Mouse (Mus musculus) kidney, postnatal 14 days (tissue): ENCODE data around the gene Cd84.

Experiments used
- DNase-seq: peaks from one replicate; pipeline ENCODE4 v3.0.0; 2022; ENCODE audit warnings: mixed read lengths

Gene Cd84

DNA sequence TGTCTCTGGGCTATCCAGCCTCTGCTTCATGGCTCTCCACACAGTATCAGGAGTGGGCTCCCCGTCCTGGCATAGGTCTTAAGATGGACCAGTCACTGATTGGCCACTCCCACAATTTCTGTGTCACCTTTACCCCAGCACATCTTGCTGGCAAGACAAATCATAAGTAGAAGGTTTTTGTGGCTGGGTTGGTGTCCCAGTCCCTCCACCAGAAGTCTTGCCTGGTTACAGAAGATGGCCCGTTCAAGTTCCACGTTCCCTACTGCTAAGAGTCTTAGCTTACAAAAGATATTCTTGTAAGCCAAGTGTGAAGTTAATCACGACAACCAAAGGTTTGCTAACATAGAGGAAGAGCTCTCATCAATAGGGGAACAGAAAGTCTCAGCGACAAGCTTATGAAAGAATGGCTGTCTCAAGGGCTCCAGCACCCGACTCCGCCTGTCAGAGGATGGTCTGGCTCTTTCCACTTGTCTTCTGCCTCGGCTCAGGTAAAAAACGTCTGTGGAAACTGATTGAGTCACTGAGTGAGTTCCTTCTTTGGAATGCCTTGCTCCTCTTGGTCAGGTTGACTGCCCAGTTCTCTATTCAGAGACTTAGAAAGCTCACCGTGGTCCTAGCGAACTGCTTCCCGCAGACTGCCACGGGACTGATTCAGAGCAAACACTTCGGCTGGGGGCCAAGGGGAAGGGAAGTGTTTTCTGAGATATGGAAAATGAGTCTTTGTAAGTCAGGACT lies 78.0 kb downstream of the Cd84 start, which contains the start of gene Slamf6:
Gene Slamf6, plus strand, starts transcription at position 211 of the 735 bp plus-strand sequence.
- no peak for DNase-seq

DNA sequence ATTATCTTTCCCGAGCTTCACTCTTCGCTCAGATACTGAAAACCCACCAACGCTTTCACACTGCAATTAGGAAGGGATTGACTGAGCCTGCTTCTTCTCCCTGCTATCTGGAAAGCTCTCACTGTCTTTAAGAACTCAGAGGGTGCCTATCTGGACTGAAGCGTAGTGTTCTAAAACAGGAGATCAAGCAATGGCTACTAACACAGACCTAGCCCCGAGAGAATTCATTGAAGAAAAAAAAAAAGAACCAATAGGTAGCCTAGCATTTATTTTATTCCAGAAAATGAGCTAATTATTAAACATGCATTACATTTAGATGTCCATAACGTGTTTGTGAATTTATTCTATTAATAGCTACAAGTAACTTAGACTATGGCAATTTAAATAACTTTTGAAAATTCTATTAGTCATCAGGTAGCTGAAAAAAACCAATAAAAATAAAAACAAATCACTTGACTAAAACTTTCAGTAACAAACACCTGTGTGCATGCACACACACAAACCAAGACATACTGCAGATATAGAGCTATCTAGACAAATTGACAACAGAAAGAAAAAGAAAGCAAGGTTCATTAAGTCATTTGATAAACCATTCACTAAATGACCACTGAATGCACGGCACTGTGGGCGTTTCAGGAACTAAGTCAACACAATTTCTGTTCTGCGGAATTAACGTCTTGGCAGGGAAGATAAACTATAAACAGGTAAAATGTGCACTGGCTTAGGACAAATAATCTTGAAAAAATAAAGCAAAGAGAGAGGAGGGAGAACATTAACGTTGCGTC lies 78.8 kb downstream of the Cd84 start:
- no peak for DNase-seq

DNA sequence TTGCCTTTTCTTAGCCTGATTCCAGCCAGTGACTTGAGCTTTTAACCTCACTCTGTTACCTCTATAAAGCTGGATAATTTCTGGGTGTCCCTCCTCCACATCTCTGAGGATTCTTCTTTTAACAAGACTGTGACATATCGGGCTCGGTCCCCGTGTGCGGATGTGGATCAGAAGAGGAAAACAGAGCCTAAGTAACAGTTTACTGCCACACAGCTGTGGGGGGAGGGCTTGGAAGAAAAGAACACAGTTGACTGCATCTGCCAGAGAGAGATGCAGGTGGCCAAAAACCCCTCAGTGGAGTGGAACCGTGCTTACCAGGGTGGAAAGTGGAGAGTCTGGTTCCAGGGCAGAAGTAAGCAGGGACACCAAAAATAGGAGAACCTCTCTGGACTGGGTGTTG lies 79.7 kb downstream of the Cd84 start:
- DNase-seq: no peak

DNA sequence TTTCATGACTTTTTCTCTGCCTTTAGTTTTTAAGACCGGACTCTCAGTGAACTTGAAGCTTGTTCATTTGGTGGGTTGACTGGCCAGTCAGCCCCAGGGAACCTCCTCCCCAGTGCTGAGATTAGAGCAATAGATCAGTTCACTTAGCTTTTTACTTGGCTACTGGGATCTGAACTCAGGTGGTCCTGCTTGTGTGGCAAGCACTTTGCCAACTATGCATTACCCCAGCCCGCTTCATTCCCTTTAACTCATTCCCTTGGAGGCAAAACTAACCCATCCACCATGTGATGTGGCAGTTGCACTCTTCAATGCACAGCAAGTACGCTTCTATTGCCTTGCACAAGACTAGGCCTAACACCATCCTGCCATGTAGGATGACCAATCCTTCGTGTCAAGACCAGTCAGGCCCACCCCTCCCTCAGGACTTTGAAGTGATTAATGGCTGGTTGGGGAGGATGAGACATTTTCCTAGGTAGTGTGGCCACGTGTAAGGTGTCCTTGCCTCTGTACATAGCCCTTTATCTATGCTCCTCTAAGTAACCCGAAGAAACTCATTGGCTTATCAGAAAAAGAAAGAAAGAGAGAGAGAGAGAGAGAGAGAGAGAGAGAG lies 80.5 kb downstream of the Cd84 start:
- no peak for DNase-seq

DNA sequence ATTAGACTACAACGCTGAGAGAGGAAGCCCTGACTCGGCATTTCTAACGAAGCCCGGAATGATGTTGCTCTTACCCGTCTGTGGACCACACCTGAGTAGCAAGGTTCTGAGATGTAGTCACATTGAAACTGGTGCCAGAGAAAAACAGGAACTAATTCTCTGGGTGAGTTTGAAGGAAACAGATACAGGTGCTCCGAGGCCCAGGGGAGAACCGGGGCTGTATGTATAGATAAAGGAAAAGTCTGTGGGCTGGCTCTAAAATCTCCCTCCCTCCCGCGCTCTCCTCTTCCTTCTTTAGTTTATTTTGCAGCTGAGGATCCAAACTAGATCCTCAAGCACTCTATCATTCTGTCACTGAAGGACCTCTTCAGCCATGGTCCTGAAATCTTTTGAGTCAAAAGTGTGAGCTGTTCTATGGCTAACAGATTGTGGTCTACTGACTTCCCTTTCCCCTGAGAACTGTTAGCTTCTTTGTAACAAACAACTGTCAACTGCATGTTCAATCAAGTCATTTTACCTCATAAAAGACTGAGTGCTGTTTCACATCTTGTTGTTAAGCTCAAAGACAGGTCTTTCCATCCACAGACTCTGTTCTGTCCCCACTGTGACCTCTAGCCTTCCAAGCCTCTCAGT lies 81.6 kb downstream of the Cd84 start:
- DNase-seq: no peak

DNA sequence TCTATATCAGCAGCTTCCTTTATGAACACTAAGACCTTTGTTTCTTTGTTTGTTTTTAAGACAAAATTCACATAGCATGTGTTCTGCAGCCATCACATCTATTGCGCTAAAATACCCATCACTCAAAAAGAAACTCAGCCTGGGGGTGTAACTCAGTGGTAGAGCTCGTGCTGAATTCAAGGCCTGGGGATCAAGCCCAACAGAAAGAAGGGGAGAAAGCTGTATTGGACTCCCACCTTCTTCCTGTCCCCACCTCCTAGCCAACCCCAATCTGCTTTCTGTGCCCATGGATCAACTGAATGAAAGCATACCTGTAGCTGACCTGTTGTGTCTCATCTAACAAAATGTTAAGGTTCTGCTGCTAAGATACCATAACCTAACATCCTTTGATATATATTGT lies 82.1 kb downstream of the Cd84 start:
- DNase-seq: no peak

DNA sequence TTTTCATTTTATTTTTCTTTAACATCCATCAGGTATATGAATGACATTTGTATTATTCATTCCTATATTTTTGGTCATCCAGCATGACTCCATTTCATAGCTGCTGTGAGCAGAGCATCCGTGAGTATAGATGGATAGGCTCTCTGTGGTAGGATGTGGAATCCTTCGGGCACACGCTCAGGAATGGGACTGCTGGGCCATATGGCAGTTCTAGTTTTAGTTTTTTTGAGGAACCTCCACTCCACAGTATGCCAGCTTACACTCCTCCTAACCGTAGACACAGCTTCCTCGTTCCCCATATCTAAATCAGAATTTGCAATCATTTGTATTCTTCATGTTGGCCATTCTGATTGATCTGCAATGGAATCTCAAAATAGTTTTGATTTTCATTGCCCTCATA lies 83.3 kb downstream of the Cd84 start:
- no peak for DNase-seq

DNA sequence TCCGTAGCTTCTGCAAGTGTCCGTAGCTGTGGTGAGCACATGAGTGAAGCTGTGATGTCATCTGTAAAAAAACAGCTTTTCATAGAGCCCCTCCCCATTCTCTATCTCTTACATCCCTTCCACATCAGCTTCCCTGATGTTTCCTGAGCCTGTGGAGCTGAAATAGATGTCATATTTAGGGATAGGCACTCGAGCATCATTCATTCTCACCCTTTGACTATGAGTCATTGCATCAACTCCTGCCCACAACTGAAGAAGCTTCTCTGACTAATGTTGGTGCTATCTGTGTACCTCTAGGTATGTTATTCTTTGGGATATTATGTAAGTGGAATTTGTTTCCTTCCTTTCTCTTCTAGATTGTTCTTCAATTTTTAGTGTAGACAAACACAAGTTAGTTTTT lies 85.4 kb downstream of the Cd84 start:
- DNase-seq: no peak

DNA sequence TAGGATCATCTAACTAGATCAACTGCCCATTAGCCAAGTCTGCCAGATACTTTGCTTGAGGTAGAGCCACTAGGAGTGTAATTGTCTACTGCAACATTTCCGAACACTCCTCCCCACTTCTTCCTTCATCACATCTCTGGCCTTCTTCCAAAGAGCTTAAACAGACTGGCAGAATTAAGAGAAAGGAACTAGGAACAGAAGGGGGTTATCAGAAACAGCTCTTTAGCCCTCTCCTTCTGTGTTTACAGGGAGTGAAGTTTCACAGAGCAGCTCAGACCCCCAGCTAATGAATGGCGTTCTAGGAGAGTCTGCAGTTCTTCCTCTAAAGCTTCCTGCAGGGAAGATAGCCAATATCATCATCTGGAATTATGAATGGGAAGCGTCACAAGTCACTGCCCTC lies 94.4 kb downstream of the Cd84 start:
- DNase-seq: no peak

DNA sequence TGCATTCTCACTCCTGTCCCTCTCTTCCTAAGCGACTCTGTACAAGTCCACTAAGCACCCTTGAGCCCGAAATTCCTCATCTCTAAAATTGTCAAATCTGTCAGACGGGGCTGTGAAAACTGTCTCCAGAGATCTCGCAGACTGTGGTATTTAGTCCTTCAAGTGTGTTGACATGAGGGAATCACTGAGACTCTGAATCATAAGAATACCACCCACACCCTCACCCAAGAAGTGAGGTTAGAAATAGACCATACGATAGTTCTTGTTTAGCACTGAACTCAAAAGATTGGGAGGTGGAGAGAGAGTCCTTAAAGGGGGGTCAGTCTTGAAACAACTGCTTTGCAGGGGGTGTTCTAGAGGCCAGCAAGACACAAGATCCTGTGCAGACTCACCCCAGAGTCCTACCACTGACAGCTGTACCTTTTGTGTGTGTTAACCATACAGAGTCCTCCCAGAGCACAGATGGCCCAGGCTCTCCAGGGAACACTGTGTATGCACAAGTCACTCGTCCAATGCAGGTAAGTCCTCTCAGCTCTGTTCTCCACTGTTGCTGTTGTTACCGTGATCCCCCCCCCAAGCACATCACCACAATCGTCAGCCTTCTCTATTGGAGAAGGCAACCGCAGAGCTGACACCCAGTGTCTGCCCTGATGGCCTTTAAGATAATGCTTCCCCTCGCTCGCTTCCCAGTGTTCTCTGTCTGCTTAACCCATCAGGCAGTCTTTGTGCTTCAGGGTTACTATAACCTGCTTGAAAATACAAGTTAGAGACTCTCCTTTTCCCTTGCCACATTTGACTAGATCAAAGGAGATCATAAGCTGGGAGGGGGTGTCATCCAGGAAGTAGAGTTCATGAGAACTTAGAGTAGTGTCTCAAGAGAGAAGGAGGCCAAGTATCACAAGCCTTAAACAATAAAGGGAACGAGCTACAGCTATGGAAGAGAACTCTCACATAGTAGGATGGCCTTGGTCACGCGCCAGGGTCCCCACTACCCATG lies 99.8 kb downstream of the Cd84 start:
- no peak for DNase-seq
